Mouse (Mus musculus) neural tube, embryonic 14.5 days (tissue): Measurements from ENCODE around the gene Slc16a4. TPM values are rescaled to one million over a fixed set of nuclear protein-coding genes. Genes with fewer than 3 reads are reported as not detected.

ENCODE experiments used
- ATAC-seq: fragments of 200-750 bp; cut with Nextera tagmentation; 2 replicates; pipeline ENCODE4 v1.8.0; 2017; ENCODE audit warnings: low read depth, mild to moderate bottlenecking, moderate TSS enrichment, moderate library complexity
- H3K27ac ChIP-seq: fragments of 300-500 bp; sonication (generic); 2 replicates; pipeline ENCODE4 v1.5.1; 2014; ENCODE audit warnings: low read depth, mild to moderate bottlenecking, control low read depth, low read length, moderate library complexity, mixed read lengths
- H3K27me3 ChIP-seq: fragments of 300-500 bp; sonication (generic); 2 replicates; pipeline ENCODE4 v1.6.1; 2014; ENCODE audit warnings: low read length; ENCODE audit not compliant: control insufficient read depth, insufficient read depth
- H3K36me3 ChIP-seq: fragments of 300-500 bp; sonication (generic); 2 replicates; pipeline ENCODE4 v1.6.1; 2014; ENCODE audit warnings: low read length, mixed read lengths; ENCODE audit not compliant: control insufficient read depth, insufficient read depth
- H3K4me1 ChIP-seq: fragments of 300-500 bp; sonication (generic); 2 replicates; pipeline ENCODE4 v1.6.1; 2014; ENCODE audit warnings: low read length; ENCODE audit not compliant: control insufficient read depth, insufficient read depth
- H3K4me2 ChIP-seq: fragments of 300-500 bp; sonication (generic); 2 replicates; pipeline ENCODE4 v1.6.1; 2014; ENCODE audit warnings: mild to moderate bottlenecking, low read depth, low read length, control low read depth
- H3K4me3 ChIP-seq: fragments of 300-500 bp; sonication (generic); 2 replicates; pipeline ENCODE4 v1.5.1; 2014; ENCODE audit warnings: low read depth, low read length, control low read depth, mixed read lengths
- H3K9ac ChIP-seq: fragments of 300-500 bp; sonication (generic); replicated peaks from 2 replicates; pipeline ENCODE4 v1.6.1; 2014; ENCODE audit warnings: low read depth, mild to moderate bottlenecking, control low read depth, low read length, mixed read lengths
- H3K9me3 ChIP-seq: fragments of 300-500 bp; sonication (generic); 2 replicates; pipeline ENCODE4 v1.6.1; 2016; ENCODE audit warnings: low read length; ENCODE audit not compliant: control insufficient read depth
- WGBS: fragments of 180-500 bp; shearing (Covaris S2); extraction: QIAGEN DNeasy Blood & Tissue Kit; methylation state at CpG from one replicate; pipeline ENCODE4 v1.1.7; 2014; 5-methylcytosine and 5-hydroxymethylcytosine counted together
- polyA plus RNA-seq: library from polyadenylated mRNA; unstranded; fragments of >200 nt; fragmentation: Nextera tagmentation; extraction: Ambion mirVana; gene quantifications from 2 replicates; pipeline ENCODE4 v1.2.1, GENCODE M21; 2014

The Slc16a4 gene
- polyA plus RNA-seq = 1.9 and 2.6 TPM in 2 replicates

GRCm38 (mm10) chr3:107290764-107291381, at the start of gene Slc16a4:
TSS of gene Slc16a4 (plus strand) at chr3:107291230.
- no peaks in the 10 kb centered on the region for H3K4me1 ChIP-seq
- H3K9me3 ChIP-seq = no peaks in the 10 kb centered on the region
- H3K27me3 ChIP-seq = no peaks in the 10 kb centered on the region
- WGBS = 33% methylated on average over 9 of the region's 9 CpGs
- H3K36me3 ChIP-seq = no peaks in the 10 kb centered on the region
- H3K27ac ChIP-seq = no peak within 1 kb of the TSS
- H3K4me2 ChIP-seq = no peak within 1 kb of the TSS
- ATAC-seq = no peak
- H3K9ac ChIP-seq = no peak within 1 kb of the TSS
- no peak within 1 kb of the TSS for H3K4me3 ChIP-seq

GRCm38 (mm10) chr3:107241389-107242094, 49.5 kb upstream of the Slc16a4 start:
- no peaks in the 10 kb centered on the region for H3K36me3 ChIP-seq
- no peak overlapping the region for H3K4me3 ChIP-seq
- 36% methylated on average over 14 of the region's 14 CpGs for WGBS
- no peaks in the 10 kb centered on the region for H3K4me1 ChIP-seq
- H3K9ac ChIP-seq = no peak overlapping the region
- no peaks in the 10 kb centered on the region for H3K9me3 ChIP-seq
- H3K27ac ChIP-seq = no peak overlapping the region
- ATAC-seq = no peak
- H3K27me3 ChIP-seq = no peaks in the 10 kb centered on the region
- H3K4me2 ChIP-seq = no peak overlapping the region

GRCm38 (mm10) chr3:107246876-107247275, 44.2 kb upstream of the Slc16a4 start:
- 82% methylated on average over 6 of the region's 6 CpGs for WGBS
- ATAC-seq = no peak
- H3K9me3 ChIP-seq = no peaks in the 10 kb centered on the region
- H3K27me3 ChIP-seq = no peaks in the 10 kb centered on the region
- no peak overlapping the region for H3K4me2 ChIP-seq
- H3K4me3 ChIP-seq = no peak overlapping the region
- H3K4me1 ChIP-seq = no peaks in the 10 kb centered on the region
- H3K9ac ChIP-seq = no peak overlapping the region
- no peak overlapping the region for H3K27ac ChIP-seq
- H3K36me3 ChIP-seq = no peaks in the 10 kb centered on the region

GRCm38 (mm10) chr3:107249042-107249441, 42.0 kb upstream of the Slc16a4 start:
- ATAC-seq = no peak
- H3K36me3 ChIP-seq = no peaks in the 10 kb centered on the region
- H3K9me3 ChIP-seq = no peaks in the 10 kb centered on the region
- no peak overlapping the region for H3K9ac ChIP-seq
- WGBS = 66% methylated on average over 3 of the region's 3 CpGs
- H3K4me3 ChIP-seq = no peak overlapping the region
- H3K27ac ChIP-seq = no peak overlapping the region
- H3K4me2 ChIP-seq = no peak overlapping the region
- H3K27me3 ChIP-seq = no peaks in the 10 kb centered on the region
- no peaks in the 10 kb centered on the region for H3K4me1 ChIP-seq

- Histone ChIP-seq H3K27me3 (no peaks in the 10 kb centered on the region), H3K9ac (no peak overlapping the region), H3K27ac (no peak overlapping the region), H3K4me1 (no peaks in the 10 kb centered on the region), H3K36me3 (no peaks in the 10 kb centered on the region), H3K4me3 (no peak overlapping the region), H3K9me3 (no peaks in the 10 kb centered on the region), H3K4me2 (no peak overlapping the region)
- WGBS = 52% methylated on average over 2 of the region's 2 CpGs
- ATAC-seq = no peak
Observed at GRCm38 (mm10) chr3:107250320-107250719, 40.7 kb upstream of the Slc16a4 start.

- Histone ChIP-seq H3K4me3 (no peak overlapping the region), H3K27ac (no peak overlapping the region), H3K9me3 (no peaks in the 10 kb centered on the region), H3K4me2 (no peak overlapping the region), H3K36me3 (no peaks in the 10 kb centered on the region), H3K4me1 (peaks cover 3% of the 10 kb centered on the region; the same call in 1 of the 2 replicates), H3K9ac (no peak overlapping the region), H3K27me3 (no peaks in the 10 kb centered on the region)
- 66% methylated on average over 4 of the region's 4 CpGs for WGBS
- no peak for ATAC-seq
Observed at GRCm38 (mm10) chr3:107252035-107252434, 39.0 kb upstream of the Slc16a4 start.

GRCm38 (mm10) chr3:107253925-107254324, 37.1 kb upstream of the Slc16a4 start:
- no peak overlapping the region for H3K4me3 ChIP-seq
- ATAC-seq = no peak
- no peaks in the 10 kb centered on the region for H3K27me3 ChIP-seq
- H3K36me3 ChIP-seq = no peaks in the 10 kb centered on the region
- peaks cover 6% of the 10 kb centered on the region; the same call in 1 of the 2 replicates for H3K4me1 ChIP-seq
- no peaks in the 10 kb centered on the region for H3K9me3 ChIP-seq
- H3K4me2 ChIP-seq = no peak overlapping the region
- no peak overlapping the region for H3K27ac ChIP-seq
- WGBS = 81% methylated on average over 5 of the region's 5 CpGs
- no peak overlapping the region for H3K9ac ChIP-seq

GRCm38 (mm10) chr3:107255992-107256391, 35.0 kb upstream of the Slc16a4 start:
- no peak overlapping the region for H3K4me2 ChIP-seq
- 88% methylated on average over 3 of the region's 3 CpGs for WGBS
- ATAC-seq = no peak
- H3K9me3 ChIP-seq = no peaks in the 10 kb centered on the region
- no peak overlapping the region; the same call in 1 of the 2 replicates for H3K27ac ChIP-seq
- H3K4me3 ChIP-seq = no peak overlapping the region
- H3K27me3 ChIP-seq = no peaks in the 10 kb centered on the region
- H3K4me1 ChIP-seq = peaks cover 10% of the 10 kb centered on the region; the same call in 1 of the 2 replicates
- H3K36me3 ChIP-seq = no peaks in the 10 kb centered on the region
- H3K9ac ChIP-seq = no peak overlapping the region

GRCm38 (mm10) chr3:107256724-107257123, 34.3 kb upstream of the Slc16a4 start:
- Histone ChIP-seq H3K4me1 (peaks cover 17% of the 10 kb centered on the region; the same call in 1 of the 2 replicates), H3K4me2 (no peak overlapping the region), H3K27me3 (no peaks in the 10 kb centered on the region), H3K4me3 (no peak overlapping the region), H3K36me3 (no peaks in the 10 kb centered on the region), H3K27ac (no peak overlapping the region; the same call in 1 of the 2 replicates), H3K9me3 (no peaks in the 10 kb centered on the region), H3K9ac (no peak overlapping the region)
- 27% methylated on average over 7 of the region's 7 CpGs for WGBS
- peak; percentile 54; the same call in 1 of the 2 replicates for ATAC-seq
